Mouse (Mus musculus): ENCODE measurements around the gene Arhgap28.

GRCm38 (mm10) chr17:67994861-67995260 is 9.1 kb downstream of the Arhgap28 start:
- no peak for TF ChIP-seq CTCF (IDR thresholded peaks at IDR 0.05; ENCODE audit: low read depth, low read length)
- no peak for TF ChIP-seq TAL1 (conservative IDR thresholded peaks at IDR 0.05; ENCODE audit: low read depth, low read length)

All from G1E (cell line).